Mouse (Mus musculus): ENCODE results near the gene Pde4d.
A peak's percentile ranks its signal among the peaks of the same experiment; 100 is the strongest.

Pde4d gene

DNA sequence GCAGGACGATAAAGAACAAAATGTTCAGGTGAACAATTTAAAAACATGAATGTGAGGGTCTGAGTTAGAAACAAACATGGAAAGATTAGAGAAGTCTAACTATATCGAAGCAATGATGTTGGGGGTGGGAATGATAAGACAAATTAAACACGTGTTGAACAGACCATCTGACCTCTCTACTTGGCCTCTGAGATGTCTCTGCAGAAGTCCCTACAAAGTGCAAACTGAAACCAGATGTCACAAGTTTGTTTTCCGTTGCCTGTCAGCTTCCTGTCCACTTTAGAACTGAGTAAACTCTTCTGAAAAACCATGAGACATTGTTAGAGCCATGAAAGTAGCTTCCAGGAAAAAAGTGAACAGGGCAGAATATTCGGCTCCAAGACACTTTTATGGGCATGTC, 404.3 kb downstream of the Pde4d start:
- no peak for DNase-seq

DNA sequence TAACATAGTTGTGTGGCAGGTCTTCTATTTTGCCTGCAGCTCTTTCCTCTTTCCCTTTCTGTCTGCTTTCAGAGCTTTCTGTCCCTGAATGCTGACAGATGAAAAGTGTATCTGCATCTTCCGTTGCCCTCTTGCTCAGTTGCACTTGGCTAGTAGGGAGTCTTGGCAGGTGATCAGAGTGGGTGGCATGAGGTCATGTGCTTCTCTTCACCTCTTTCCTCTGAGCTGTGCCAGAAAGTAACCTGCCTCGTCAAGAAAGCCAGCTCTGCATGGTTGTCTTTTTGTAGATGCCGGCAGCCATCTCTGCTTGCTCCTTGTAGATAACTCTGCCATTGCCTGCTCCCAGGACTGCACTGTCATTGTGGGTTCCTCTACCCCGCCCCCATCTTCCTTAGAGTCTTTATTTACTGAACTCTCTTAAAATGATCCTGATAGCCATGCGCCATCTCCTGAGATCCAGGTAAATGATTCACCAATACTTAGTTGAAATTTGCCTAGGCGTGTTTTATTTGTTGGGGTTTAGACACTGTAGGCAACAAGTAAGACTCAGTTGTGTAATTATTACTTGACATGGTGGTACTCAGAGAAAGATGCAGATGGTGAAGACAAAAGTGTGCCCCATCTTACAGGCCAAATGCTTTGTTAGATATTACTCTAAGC, 407.2 kb downstream of the Pde4d start:
- DNase-seq, result peak; percentile 96

GRCm38 (mm10) chr13:108859336-108859735, 409.6 kb downstream of the Pde4d start:
- DNase-seq, result peak; percentile 83

DNA sequence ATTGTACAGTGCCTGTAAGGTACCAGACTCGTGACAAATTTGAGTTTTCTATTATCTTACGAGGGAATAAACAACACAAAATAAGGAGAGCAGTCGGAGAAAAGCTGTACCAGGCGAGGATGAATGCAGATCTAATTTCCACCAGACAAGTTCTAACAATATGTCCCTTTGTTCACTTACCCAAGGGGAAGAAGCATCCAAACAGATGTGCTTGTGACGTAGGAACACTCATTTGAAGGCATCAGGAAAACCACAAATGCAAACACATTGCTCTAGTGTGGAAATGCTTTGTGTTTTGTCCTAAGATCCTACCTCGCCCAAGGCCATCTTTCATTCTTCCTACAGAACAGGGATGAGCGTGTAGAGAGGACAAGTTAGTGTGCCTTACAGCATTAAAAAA, 411.0 kb downstream of the Pde4d start:
- DNase-seq, result no peak

- no peak for DNase-seq
Observed at GRCm38 (mm10) chr13:108861707-108862106, 412.0 kb downstream of the Pde4d start.

- no peak for DNase-seq
Observed at GRCm38 (mm10) chr13:108862173-108862572, 412.4 kb downstream of the Pde4d start.

- DNase-seq, result no peak
Observed at GRCm38 (mm10) chr13:108900160-108900559, 450.4 kb downstream of the Pde4d start.

DNA sequence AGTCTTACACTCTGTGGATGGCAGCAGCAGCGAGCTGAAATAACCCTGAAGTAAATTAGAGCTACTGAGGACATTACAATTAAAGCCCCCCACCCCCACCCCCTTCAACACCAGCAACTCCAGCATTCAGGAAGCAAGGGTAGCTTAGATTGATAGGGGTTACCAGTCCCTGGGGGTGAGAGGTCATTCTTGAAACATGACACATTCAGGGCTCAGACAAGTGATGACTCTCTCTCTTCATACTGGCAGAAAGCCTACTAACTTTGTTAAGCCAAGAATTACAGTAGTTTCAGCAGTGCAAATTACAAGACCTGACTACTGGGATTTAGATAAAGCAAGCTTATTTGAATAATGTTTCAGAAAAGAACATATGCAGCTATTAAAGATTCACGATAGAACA, 455.4 kb downstream of the Pde4d start:
- DNase-seq, result peak; percentile 8

DNA sequence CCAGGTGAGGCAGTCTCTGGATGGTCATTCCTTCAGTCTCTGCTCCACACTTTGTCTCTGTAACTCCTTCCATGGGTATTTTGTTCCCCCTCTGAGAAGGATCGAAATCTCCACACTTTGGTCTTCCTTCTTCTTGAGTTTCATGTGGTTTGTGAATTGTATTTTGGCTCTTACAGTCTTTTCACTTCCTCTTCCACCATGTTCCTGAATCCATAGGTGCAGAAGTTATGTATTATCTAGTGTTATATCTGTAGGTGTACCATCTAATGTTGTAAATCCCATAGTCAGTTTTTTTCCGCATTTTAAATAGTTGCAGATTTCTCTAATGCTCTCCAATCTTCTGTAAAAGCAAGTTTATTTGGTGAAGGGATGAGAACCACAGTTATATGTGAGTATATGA, 459.4 kb downstream of the Pde4d start:
- no peak for DNase-seq

DNA sequence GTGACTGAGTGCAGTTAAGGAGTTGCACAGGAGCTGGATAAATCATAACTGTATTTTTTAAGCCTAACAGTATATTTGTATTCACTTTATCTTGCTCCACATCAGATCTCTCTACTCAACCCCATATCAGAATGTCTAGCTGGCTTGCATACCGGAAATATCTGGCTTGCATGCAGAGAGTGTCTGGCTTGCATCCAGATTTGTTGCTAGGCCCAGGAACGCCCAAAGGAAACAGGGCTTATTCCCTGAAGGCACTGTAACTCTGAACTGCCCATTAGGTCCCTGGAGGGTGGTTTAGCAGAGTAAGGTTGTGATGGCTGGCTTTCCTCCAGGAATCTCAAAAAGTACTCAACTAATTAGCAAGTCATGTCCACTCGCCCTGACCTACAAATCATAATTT, 464.9 kb downstream of the Pde4d start:
- DNase-seq, result peak; percentile 44

DNA sequence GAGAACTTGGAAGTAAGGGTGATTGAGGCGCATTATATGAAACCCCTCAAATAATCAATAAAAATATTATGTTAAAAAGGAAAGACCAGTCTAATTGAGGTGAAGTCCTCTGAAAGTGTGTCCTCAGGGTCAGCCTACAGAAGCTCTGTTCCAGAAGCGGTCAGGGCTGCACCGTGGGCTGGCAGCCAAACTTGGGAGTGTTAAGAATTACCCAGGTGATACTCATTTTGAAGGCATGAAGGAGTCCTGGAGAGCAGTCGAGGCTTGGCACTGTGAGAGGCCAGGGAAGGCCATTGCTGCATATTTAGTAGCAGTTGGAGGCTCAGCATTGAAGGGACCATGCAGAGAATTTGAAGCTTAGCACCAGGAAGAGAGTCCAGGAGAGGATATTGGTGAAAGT, 471.4 kb downstream of the Pde4d start:
- peak; percentile 88 for DNase-seq

- no peak for DNase-seq
Observed at GRCm38 (mm10) chr13:108934854-108935253, 485.1 kb downstream of the Pde4d start.

DNA sequence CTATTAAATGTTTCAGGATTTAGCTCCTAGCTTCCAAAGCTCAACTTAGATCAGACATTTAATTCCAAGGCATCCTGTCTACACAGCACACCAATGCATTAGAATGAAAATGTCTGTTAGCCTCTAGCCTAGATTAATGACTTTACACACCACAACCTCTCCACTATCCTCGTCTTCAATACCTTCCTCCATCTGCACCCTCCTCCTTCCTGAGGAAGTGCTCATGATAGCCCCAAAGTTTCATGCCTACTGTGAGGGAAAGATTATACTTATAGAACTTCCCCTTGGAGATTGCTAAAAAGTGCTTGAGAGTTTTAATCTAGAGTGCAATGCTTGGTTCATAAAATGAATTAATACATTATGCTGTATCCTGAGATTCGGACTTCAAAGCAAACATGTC, 487.5 kb downstream of the Pde4d start:
- no peak for DNase-seq

DNA sequence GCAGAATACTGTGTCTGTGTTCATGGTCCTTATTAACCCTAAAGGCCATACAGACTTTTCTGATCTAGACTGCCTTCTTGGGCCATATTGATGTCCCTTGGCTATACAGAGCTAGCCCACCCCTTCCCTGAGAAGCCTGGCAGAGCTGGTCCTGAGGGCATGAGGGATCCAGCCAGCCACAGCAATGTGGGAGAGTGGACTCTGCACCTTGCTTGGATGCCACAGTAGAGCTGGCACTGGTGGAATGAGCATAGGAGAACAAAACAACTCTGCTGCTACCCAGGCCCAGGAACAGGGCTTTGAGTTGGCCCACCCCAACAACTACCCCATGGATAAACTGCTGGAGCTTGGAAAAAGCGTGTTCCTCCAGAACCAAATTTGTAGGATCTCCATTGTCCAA, 503.2 kb downstream of the Pde4d start:
- DNase-seq, result peak; percentile 61

DNA sequence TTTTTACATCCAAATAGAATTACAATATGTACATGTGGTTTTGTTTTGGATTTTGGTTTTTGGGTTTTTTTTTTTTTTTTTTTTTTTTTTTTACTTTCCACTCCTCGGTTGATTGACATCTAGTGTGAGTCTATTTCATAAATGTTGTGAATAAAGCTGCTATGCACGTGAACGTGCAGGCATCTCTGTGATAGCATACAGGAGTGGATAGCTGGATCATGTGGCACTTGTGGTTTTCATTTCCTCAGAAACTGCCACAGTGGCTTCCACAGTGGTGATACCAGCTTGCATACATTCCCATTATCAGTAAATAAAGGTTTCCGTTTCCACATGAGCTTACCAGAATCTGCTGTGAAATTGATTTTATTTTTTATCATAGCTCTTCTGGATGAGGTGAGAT, 506.3 kb downstream of the Pde4d start:
- no peak for DNase-seq

DNA sequence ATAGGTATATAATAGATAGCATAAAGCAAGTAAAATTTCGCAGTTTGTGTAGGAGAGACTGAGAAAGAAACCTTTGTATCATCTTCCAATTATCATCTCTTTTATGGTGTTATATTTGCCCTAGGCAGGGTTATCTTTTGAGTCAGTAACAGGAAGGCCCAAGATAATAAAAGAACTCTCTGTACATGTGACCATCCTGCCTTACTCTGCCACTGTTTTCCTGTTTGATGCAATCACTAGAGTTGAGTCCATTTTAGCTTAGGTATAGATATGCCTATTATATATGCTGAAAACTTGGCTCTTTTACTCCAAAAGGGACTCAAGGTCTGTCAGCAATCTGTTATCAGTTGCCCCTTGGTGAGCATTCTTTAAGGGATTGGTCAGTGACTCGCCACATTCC, 514.3 kb downstream of the Pde4d start:
- DNase-seq, result no peak

- no peak for DNase-seq
Observed at GRCm38 (mm10) chr13:108981144-108981543, 531.4 kb downstream of the Pde4d start.

DNA sequence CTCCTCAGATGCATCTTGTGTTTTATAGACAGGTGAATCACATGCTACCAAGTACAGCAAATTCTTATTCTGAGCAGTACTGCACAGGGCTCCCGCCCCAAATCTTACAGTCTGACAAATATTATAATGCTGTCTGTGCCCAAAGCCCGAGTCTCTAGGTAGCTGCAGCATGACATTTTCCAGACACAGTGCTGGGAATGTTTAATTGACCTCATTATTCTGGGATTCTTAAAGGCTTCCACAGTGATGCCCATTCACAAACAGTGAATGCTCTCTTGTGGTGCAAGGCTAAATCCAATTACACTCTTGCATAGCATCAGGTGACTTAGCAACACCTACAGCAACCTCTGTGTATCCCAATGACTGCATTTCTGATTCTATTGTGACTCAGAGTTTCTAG, 549.0 kb downstream of the Pde4d start:
- no peak for DNase-seq

- DNase-seq, result no peak
Observed at GRCm38 (mm10) chr13:109024703-109025102, 575.0 kb downstream of the Pde4d start.

GRCm38 (mm10) chr13:109047126-109047525, 597.4 kb downstream of the Pde4d start:
- peak; percentile 55 for DNase-seq

GRCm38 (mm10) chr13:109052805-109053204, 603.1 kb downstream of the Pde4d start:
- DNase-seq, result no peak

GRCm38 (mm10) chr13:109053242-109054018, 603.7 kb downstream of the Pde4d start:
- DNase-seq, result peak; percentile 40

DNA sequence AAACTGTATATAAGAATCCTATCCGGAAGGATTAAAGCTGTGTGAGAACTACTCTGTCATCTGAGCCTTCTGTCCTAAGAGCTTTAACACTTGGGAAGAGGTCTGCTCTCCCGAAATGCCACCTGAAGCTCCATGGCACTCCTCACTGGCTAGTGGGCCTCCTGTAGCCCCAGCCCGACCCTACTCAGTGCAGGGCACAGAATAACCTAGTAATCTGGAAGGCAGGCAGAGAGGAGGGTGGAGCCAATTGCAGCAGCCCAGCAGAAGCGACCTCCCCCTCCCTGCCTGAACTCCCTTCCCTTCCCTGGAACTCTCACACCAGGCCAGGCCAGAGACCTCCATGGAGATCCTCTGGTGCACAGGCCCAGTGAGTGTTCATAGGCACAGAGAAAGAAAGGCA, 608.3 kb downstream of the Pde4d start:
- DNase-seq, result no peak

DNA sequence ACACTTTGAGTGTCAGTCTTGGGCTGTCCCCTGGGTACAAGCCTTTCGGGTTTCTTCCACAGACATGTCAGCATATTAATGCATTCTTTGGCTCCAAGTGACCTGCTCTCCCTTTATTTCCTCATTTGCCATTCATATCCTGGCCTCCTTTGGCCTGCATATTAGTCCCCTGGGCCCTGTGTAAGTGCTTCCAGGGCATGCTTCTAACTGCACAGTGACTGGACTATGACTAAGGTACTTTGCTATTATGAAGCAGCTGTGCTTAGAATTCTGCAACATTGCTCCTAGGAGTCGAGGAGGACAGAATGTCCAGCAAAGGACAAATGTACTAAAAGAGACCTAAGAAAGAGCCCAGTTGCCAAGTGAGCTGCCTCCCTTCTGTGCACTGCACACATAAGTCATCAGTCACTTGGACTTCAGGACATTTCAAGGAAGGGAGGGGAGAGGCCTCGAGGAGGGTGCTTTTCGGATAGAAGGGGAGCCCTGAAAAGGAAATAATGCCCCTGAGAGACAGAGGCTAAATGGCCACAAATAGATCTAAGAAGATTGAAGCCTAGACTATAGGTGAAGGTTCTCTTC, 616.9 kb downstream of the Pde4d start:
- peak; percentile 62 for DNase-seq
